ENCODE assay signal across 20 mouse cellular contexts in genomic region chr6:32363489-32364068, GRCm38 (mm10).
A peak's percentile ranks its signal among the peaks of the same experiment; 100 is the strongest.
DNase-seq lines count a peak whose midpoint lies in the region; ATAC-seq and TF ChIP-seq lines count a peak whose summit lies in the region.
"Had no signal": no experiment of that assay in that cellular context is flagged by ENCODE, and none has a peak within 500 bp of the region (broad histone marks: within the 10 kb centered on the region; RNA-seq: fewer than 3 reads in every experiment).

No protein-coding gene starts in this region.

- H3K9ac ChIP-seq in forebrain, postnatal 0 days: no peak overlapping the region
- no peak overlapping the region for H3K9ac ChIP-seq in forebrain, embryonic 12.5 days
- H3K9ac ChIP-seq in lung, embryonic 16.5 days (ENCODE audit: low read length): no peak overlapping the region
- H3K9ac ChIP-seq: embryonic facial prominence, embryonic 15.5 days; forebrain, embryonic 13.5 days; hindbrain, embryonic 13.5 days had no signal

- H3K4me3 ChIP-seq in forebrain, postnatal 0 days (ENCODE audit: low read depth, low read length): no peak overlapping the region
- no peak overlapping the region for H3K4me3 ChIP-seq in forebrain, embryonic 12.5 days (replicated peaks)
- H3K4me3 ChIP-seq in lung, embryonic 16.5 days (ENCODE audit: low read length): no peak overlapping the region
- H3K4me3 ChIP-seq: embryonic facial prominence, embryonic 15.5 days; erythroblast, embryonic 14.5 days; forebrain, embryonic 13.5 days; heart, embryonic 10.5 days; hindbrain, embryonic 13.5 days had no signal

- WGBS in forebrain, postnatal 0 days: 53% methylated on average over 7 of the region's 7 CpGs
- 87% methylated on average over 7 of the region's 7 CpGs for WGBS in forebrain, embryonic 12.5 days
- 46% methylated on average over 7 of the region's 7 CpGs for WGBS in lung, embryonic 16.5 days

- H3K4me2 ChIP-seq in forebrain, postnatal 0 days (ENCODE audit: low read depth): no peak overlapping the region
- no peak overlapping the region for H3K4me2 ChIP-seq in forebrain, embryonic 12.5 days
- H3K4me2 ChIP-seq in lung, embryonic 16.5 days (ENCODE audit: low read depth, low read length): no peak overlapping the region
- H3K4me2 ChIP-seq: embryonic facial prominence, embryonic 15.5 days; forebrain, embryonic 13.5 days; hindbrain, embryonic 13.5 days had no signal

- no peaks in the 10 kb centered on the region for H3K9me3 ChIP-seq in forebrain, postnatal 0 days (ENCODE audit: low read length)
- no peaks in the 10 kb centered on the region for H3K9me3 ChIP-seq in forebrain, embryonic 12.5 days
- no peaks in the 10 kb centered on the region for H3K9me3 ChIP-seq in lung, embryonic 16.5 days (ENCODE audit: control insufficient read depth, low read length)
- H3K9me3 ChIP-seq: embryonic facial prominence, embryonic 15.5 days; forebrain, embryonic 13.5 days; heart, embryonic 10.5 days; hindbrain, embryonic 13.5 days had no signal

- 0 out of 2 replicates have a peak, but pooled peaks cover 5% of the 10 kb centered on the region for H3K4me1 ChIP-seq in forebrain, postnatal 0 days (ENCODE audit: insufficient read depth)
- H3K4me1 ChIP-seq in forebrain, embryonic 12.5 days: peaks cover 11% of the 10 kb centered on the region; the same call in 1 of the 2 replicates
- H3K4me1 ChIP-seq in lung, embryonic 16.5 days (replicated peaks; ENCODE audit: control insufficient read depth, insufficient read depth, low read length): peaks cover 11% of the 10 kb centered on the region

- no peak for TF ChIP-seq POLR2A in brain, embryonic 14.5 days (IDR thresholded peaks at IDR 0.05; ENCODE audit: borderline replicate concordance, extremely low read depth, insufficient read depth, insufficient read length, poor library complexity, severe bottlenecking)

- ATAC-seq in forebrain, postnatal 0 days: no peak
- no peak for ATAC-seq in forebrain, embryonic 12.5 days (ENCODE audit: low FRiP score)
- ATAC-seq in lung, embryonic 16.5 days (ENCODE audit: low read depth): peak; percentile 61
- ATAC-seq: forebrain, embryonic 13.5 days; hindbrain, postnatal 0 days had no signal

- H3K27ac ChIP-seq in forebrain, postnatal 0 days (ENCODE audit: low read depth, low read length): no peak overlapping the region
- no peak overlapping the region for H3K27ac ChIP-seq in forebrain, embryonic 12.5 days
- H3K27ac ChIP-seq in lung, embryonic 16.5 days (ENCODE audit: low read length): no peak overlapping the region
- H3K27ac ChIP-seq: embryonic facial prominence, embryonic 15.5 days; forebrain, embryonic 13.5 days; hindbrain, embryonic 13.5 days; hindbrain, postnatal 0 days had no signal

- intact Hi-C loops in heart, postnatal 36 days (cut with DNase I): no loop called here

- TF ChIP-seq CTCF in forebrain, postnatal 0 days (IDR thresholded peaks at IDR 0.05; ENCODE audit: low read depth): no peak
- TF ChIP-seq CTCF in brain, embryonic 14.5 days (IDR thresholded peaks at IDR 0.05; ENCODE audit: borderline replicate concordance, extremely low read depth, insufficient read depth, insufficient read length): no peak

- H3K27me3 ChIP-seq in forebrain, postnatal 0 days (ENCODE audit: insufficient read depth, low read length): no peaks in the 10 kb centered on the region
- no peaks in the 10 kb centered on the region for H3K27me3 ChIP-seq in forebrain, embryonic 12.5 days
- H3K27me3 ChIP-seq in lung, embryonic 16.5 days (ENCODE audit: control insufficient read depth, insufficient read depth, low read depth, low read length): no peaks in the 10 kb centered on the region
- H3K27me3 ChIP-seq: embryonic facial prominence, embryonic 15.5 days; forebrain, embryonic 13.5 days; hindbrain, embryonic 13.5 days had no signal

- no peaks in the 10 kb centered on the region for H3K36me3 ChIP-seq in forebrain, postnatal 0 days (ENCODE audit: insufficient read depth)
- no peaks in the 10 kb centered on the region for H3K36me3 ChIP-seq in forebrain, embryonic 12.5 days (replicated peaks)
- H3K36me3 ChIP-seq in lung, embryonic 16.5 days (ENCODE audit: control insufficient read depth, insufficient read depth, low read length): no peaks in the 10 kb centered on the region
- H3K36me3 ChIP-seq: embryonic facial prominence, embryonic 15.5 days; heart, embryonic 10.5 days; hindbrain, embryonic 13.5 days had no signal

- peak; percentile 48 for DNase-seq in forebrain, postnatal 0 days
- DNase-seq in lung, postnatal 25 days (ENCODE audit: low spot score): no peak
- peak; percentile 70 for DNase-seq in brain, embryonic 14.5 days (ENCODE audit: low read depth)
- no peak for DNase-seq in heart, postnatal 36 days
- DNase-seq: adrenal gland, adult 2 months; adrenal gland, postnatal 25 days; cerebellum, adult 8-10 months; cerebellum, postnatal 14 days; embryo, embryonic 11 days; gastrocnemius, postnatal 10 days; heart, adult 18-20 months; heart, postnatal 10 days had no signal

Comparison
In these comparisons a context has a peak if more than half of its experiments do, and no peak if none do; other contexts are left out.
1. DNase-seq: peak in forebrain, postnatal 0 days (single experiment) and brain, embryonic 14.5 days (single experiment); none in lung, postnatal 25 days (single experiment) and heart, postnatal 36 days (0 of 2).